Mouse (Mus musculus): ENCODE data around the gene Lbx2.

Gene Lbx2

DNA sequence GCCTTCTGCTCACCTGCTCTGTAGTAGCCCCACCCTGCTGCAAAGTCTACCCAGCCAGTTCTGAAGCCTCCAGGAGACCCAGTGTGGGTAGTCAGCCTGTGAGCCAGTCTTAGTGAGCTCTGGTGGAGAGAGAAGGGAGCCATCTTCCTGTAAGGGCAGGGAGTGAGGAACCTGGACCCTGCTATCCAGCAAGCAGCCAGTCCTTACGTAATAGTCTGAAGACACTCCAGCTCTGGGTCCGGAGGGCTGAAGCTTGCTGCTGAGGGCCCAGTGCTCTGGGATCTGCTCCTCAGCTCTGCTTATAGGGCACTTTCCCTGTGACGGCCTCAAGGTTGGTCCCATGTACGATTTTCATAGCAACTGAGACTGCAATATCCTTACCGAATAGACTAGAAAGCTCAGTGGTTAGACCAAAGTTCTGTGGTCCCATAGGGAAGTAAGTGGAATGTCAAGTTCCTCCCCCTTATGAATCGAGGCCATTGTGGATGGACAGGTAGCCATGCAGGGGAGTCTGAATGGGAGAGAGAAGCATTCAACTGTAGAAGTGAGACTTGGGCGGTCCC, 48.9 kb downstream of the Lbx2 start, which contains the start of gene Rtkn:
Gene Rtkn (plus strand): TSS at position 513 of the 563 bp plus-strand sequence.
- no peak for DNase-seq (ENCODE audit: low spot score)

GRCm38 (mm10) chr6:83135571-83136161, 49.5 kb downstream of the Lbx2 start:
- DNase-seq (ENCODE audit: low spot score) = no peak

GRCm38 (mm10) chr6:83136291-83136880, 50.2 kb downstream of the Lbx2 start:
- no peak for DNase-seq (ENCODE audit: low spot score)

DNA sequence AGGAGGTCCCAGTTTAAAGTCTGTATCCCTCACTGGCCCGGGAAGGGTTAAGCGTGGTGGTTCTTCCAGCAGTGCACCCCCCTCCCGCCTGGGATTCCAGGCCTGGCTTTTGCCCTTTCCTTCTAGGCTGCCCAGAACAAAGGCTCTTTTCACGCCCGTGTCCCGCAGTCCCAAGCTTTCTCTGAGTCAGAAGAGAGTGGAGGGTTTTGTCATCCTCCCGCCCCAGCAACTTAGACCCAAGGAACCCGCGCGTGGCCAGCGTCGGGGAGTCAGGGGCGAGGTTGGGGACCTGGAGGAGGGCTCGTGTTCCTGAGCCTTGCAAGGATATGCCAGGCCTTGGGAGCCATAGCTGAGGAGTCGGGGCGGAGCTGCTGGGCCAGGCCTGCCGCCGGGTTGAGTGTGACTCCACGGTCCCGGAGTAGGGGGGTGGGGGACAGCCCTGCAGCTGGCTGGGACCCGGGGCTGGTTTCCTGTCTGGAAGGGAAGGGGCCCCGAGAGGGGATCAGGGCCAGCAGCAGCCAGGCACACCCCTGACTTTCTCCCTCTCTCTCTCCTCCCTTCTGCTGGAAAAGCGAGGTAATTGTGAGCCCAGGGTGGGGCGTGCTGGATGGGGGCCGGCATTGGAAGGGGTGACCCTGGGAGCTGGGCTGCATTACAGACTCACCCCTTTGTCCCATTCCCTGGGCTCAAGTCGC, 50.9 kb downstream of the Lbx2 start:
- DNase-seq (ENCODE audit: low spot score) = no peak

DNA sequence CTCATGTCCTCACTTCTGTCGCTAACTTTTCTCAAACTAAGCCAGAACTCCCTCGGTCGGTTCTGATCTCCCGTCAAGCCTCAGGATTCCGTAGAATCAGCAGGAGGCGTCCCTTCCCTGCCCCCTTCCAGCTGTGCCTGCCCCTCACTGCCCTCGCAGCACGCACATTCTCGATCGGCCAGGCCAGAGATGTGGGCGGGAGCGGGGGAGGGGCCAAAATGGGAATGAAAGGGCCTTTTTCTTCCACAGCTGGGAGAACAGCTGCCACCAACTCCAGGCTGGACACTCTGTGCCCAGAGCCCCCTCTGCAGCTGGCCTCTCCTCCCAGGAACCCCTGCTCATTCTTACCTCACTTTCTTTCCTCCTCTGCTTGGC, 51.4 kb downstream of the Lbx2 start:
- no peak for DNase-seq (ENCODE audit: low spot score)
